Mouse (Mus musculus) forebrain, embryonic 10.5 days (tissue): ENCODE data around the gene Sh3kbp1. TPM values are rescaled to one million over a fixed set of nuclear protein-coding genes. Genes with fewer than 3 reads are reported as not detected.

Experiments
- DNase-seq: peaks from one replicate; pipeline ENCODE4 v3.0.0-alpha.2; 2017; ENCODE audit warnings: low spot score; ENCODE audit errors: extremely low spot score
- H3K27ac ChIP-seq: fragments of 300-500 bp; sonication (generic); 2 replicates; pipeline ENCODE4 v1.5.1; 2016; ENCODE audit warnings: mild to moderate bottlenecking
- H3K27me3 ChIP-seq: fragments of 300-500 bp; sonication (generic); 2 replicates; pipeline ENCODE4 v1.6.1; 2016; ENCODE audit warnings: mild to moderate bottlenecking; ENCODE audit not compliant: poor library complexity, severe bottlenecking
- H3K36me3 ChIP-seq: fragments of 300-500 bp; sonication (generic); replicated peaks from 2 replicates; pipeline ENCODE4 v1.6.1; 2016; ENCODE audit warnings: mild to moderate bottlenecking, moderate library complexity
- H3K4me1 ChIP-seq: fragments of 300-500 bp; sonication (generic); 2 replicates; pipeline ENCODE4 v1.6.1; 2016
- H3K4me3 ChIP-seq: fragments of 300-500 bp; sonication (generic); 2 replicates; pipeline ENCODE4 v1.5.1; 2016; ENCODE audit warnings: mild to moderate bottlenecking, moderate library complexity
- H3K9me3 ChIP-seq: fragments of 300-500 bp; sonication (generic); 2 replicates; pipeline ENCODE4 v1.6.1; 2016; ENCODE audit warnings: mild to moderate bottlenecking, moderate library complexity
- WGBS: fragments of 180-500 bp; shearing (Covaris S2); methylation state at CpG from one replicate; pipeline ENCODE4 v1.1.7; 2016; 5-methylcytosine and 5-hydroxymethylcytosine counted together
- polyA plus RNA-seq: library from polyadenylated mRNA; unstranded; fragments of >200 nt; fragmentation: Nextera tagmentation; extraction: Ambion mirVana; gene quantifications from 2 replicates; pipeline ENCODE4 v1.2.1, GENCODE M21; 2016

Sh3kbp1 gene
- polyA plus RNA-seq, 1 experiment from 2014 or later: 16.5 TPM

DNA sequence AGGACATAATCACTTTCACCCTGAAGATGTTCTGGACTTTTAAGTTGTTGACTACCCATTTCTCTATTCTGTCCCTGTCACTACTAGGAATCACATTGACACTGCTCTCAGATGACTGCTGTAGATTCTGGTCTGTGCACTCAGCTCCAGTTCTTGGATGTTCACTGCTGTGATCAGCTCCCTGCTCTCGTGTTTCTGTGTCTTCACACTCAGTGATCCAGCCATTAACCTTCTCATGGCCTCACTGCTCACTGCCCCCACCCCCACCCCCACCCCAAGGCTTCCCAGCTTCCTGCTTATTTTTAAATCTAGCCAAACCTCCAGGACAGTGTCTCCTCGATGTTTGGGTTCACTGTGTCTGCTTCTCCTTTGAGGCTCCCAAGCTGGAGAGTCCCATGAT, 271.0 kb downstream of the Sh3kbp1 start:
- no peaks in the 10 kb centered on the region for H3K9me3 ChIP-seq
- H3K4me3 ChIP-seq: no peak overlapping the region
- WGBS: 65% methylated on average over 2 of the region's 2 CpGs
- no peaks in the 10 kb centered on the region for H3K36me3 ChIP-seq
- DNase-seq: no peak
- no peaks in the 10 kb centered on the region for H3K4me1 ChIP-seq
- H3K27ac ChIP-seq: no peak overlapping the region
- H3K27me3 ChIP-seq: peaks cover 90% of the 10 kb centered on the region

GRCm38 (mm10) chrX:159899121-159899520, 272.0 kb downstream of the Sh3kbp1 start:
- no peak overlapping the region for H3K4me3 ChIP-seq
- DNase-seq: no peak
- H3K27ac ChIP-seq: no peak overlapping the region
- H3K4me1 ChIP-seq: no peaks in the 10 kb centered on the region
- no peaks in the 10 kb centered on the region for H3K9me3 ChIP-seq
- H3K27me3 ChIP-seq: peaks cover 99% of the 10 kb centered on the region
- H3K36me3 ChIP-seq: no peaks in the 10 kb centered on the region
- 88% methylated on average over 2 of the region's 2 CpGs for WGBS

GRCm38 (mm10) chrX:159903421-159903820, 276.3 kb downstream of the Sh3kbp1 start:
- no peak overlapping the region for H3K4me3 ChIP-seq
- no peaks in the 10 kb centered on the region for H3K9me3 ChIP-seq
- WGBS: 83% methylated on average over 3 of the region's 3 CpGs
- H3K4me1 ChIP-seq: no peaks in the 10 kb centered on the region
- no peaks in the 10 kb centered on the region for H3K36me3 ChIP-seq
- H3K27me3 ChIP-seq: peaks cover 99% of the 10 kb centered on the region
- no peak for DNase-seq
- no peak overlapping the region for H3K27ac ChIP-seq

- 84% methylated on average over 1 of the region's 1 CpGs for WGBS
- H3K27ac ChIP-seq: no peak overlapping the region
- no peaks in the 10 kb centered on the region for H3K36me3 ChIP-seq
- no peaks in the 10 kb centered on the region for H3K9me3 ChIP-seq
- H3K27me3 ChIP-seq: peaks cover 99% of the 10 kb centered on the region
- no peaks in the 10 kb centered on the region for H3K4me1 ChIP-seq
- no peak overlapping the region for H3K4me3 ChIP-seq
- no peak for DNase-seq
These were observed 280.6 kb downstream of the Sh3kbp1 start for GRCm38 (mm10) chrX:159907703-159908102.

DNA sequence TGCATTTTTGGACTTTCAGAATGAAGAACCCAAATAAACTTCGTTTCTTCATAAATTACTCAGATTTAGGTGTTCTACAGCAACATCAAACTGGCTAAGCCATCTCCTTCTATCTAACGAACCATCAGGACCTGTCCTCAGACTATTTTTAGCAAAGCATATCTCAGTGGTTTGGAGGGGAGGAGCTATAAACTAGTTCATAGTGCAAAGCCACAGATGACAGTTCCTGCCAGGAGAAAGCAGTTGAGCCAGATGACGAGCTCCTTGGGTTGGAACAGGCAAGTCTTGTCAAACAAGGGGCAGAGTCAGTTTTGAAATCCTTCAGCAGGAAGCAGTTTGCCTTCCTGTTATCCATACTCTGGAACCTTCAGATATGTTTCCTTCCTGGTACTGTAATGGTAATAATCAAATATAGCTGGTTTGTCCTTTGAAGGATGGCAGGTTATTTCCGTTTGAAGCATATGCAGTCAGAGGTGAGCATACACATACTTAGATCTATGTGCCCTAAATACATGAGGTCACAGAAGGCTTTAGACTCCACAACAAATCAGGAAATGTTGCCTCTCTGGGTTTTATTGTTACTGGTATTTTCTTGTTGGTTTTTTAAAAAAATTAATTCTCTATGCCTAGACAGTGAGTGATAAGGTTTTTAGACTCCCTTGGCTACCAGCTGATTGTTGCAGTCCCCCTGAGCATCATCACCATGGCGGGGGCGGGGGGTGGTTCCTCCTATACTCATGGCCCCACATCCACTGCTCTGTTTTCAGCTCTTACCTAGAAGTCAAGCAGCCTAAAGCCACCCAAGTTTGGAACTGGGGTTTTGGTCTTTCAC, 282.6 kb downstream of the Sh3kbp1 start:
- no peak for DNase-seq
- Histone ChIP-seq H3K9me3 (no peaks in the 10 kb centered on the region), H3K27ac (no peak overlapping the region), H3K27me3 (peaks cover 96% of the 10 kb centered on the region), H3K4me3 (no peak overlapping the region), H3K36me3 (no peaks in the 10 kb centered on the region), H3K4me1 (no peaks in the 10 kb centered on the region)
- 84% methylated on average over 6 of the region's 6 CpGs for whole genome bisulfite sequencing

- 83% methylated on average over 3 of the region's 3 CpGs for WGBS
- no peaks in the 10 kb centered on the region for H3K36me3 ChIP-seq
- H3K27ac ChIP-seq: no peak overlapping the region
- no peak overlapping the region for H3K4me3 ChIP-seq
- H3K4me1 ChIP-seq: no peaks in the 10 kb centered on the region
- peaks cover 91% of the 10 kb centered on the region for H3K27me3 ChIP-seq
- no peaks in the 10 kb centered on the region for H3K9me3 ChIP-seq
- DNase-seq: no peak
These were observed 283.5 kb downstream of the Sh3kbp1 start for GRCm38 (mm10) chrX:159910600-159910999.

DNA sequence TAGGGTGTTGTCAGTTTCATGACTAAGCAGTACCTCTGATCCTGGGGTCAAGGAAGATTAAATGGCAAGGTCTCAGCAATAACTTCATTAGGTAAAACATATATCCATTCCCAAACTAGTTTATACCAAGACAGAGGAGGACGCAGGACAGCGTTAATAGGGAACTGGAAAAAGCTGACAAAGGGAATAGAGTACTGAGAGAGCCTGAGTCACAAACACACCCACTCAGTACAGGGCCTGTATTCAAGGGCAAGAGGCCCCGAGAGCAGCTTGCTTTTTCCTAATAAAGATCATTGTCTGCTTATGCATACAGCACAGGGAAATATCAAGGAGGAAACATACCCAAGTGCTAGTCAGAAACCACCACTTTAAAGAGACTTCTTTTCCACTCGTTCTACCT, 284.5 kb downstream of the Sh3kbp1 start:
- H3K27me3 ChIP-seq: peaks cover 90% of the 10 kb centered on the region
- H3K4me3 ChIP-seq: no peak overlapping the region
- H3K36me3 ChIP-seq: no peaks in the 10 kb centered on the region
- H3K9me3 ChIP-seq: no peaks in the 10 kb centered on the region
- no peak for DNase-seq
- no peak overlapping the region for H3K27ac ChIP-seq
- H3K4me1 ChIP-seq: no peaks in the 10 kb centered on the region
- WGBS: 89% methylated on average over 4 of the region's 4 CpGs

GRCm38 (mm10) chrX:159912061-159912460, 285.0 kb downstream of the Sh3kbp1 start:
- Histone ChIP-seq H3K27ac (no peak overlapping the region), H3K36me3 (no peaks in the 10 kb centered on the region), H3K4me3 (no peak overlapping the region), H3K4me1 (no peaks in the 10 kb centered on the region), H3K27me3 (peaks cover 89% of the 10 kb centered on the region), H3K9me3 (no peaks in the 10 kb centered on the region)
- 88% methylated on average over 3 of the region's 3 CpGs for whole genome bisulfite sequencing
- no peak for DNase-seq

GRCm38 (mm10) chrX:159913489-159913888, 286.4 kb downstream of the Sh3kbp1 start:
- 48% methylated on average over 3 of the region's 3 CpGs for WGBS
- Histone ChIP-seq H3K27me3 (peaks cover 90% of the 10 kb centered on the region), H3K4me1 (no peaks in the 10 kb centered on the region), H3K4me3 (no peak overlapping the region), H3K9me3 (no peaks in the 10 kb centered on the region), H3K27ac (no peak overlapping the region), H3K36me3 (no peaks in the 10 kb centered on the region)
- DNase-seq: no peak

- no peak overlapping the region for H3K27ac ChIP-seq
- WGBS: 82% methylated on average over 1 of the region's 1 CpGs
- H3K36me3 ChIP-seq: no peaks in the 10 kb centered on the region
- H3K4me1 ChIP-seq: no peaks in the 10 kb centered on the region
- H3K9me3 ChIP-seq: no peaks in the 10 kb centered on the region
- no peak for DNase-seq
- H3K4me3 ChIP-seq: no peak overlapping the region
- peaks cover 90% of the 10 kb centered on the region for H3K27me3 ChIP-seq
These were observed 288.1 kb downstream of the Sh3kbp1 start for GRCm38 (mm10) chrX:159915125-159915524.

- DNase-seq: no peak
- H3K27me3 ChIP-seq: peaks cover 98% of the 10 kb centered on the region
- 88% methylated on average over 6 of the region's 6 CpGs for WGBS
- H3K36me3 ChIP-seq: no peaks in the 10 kb centered on the region
- no peaks in the 10 kb centered on the region for H3K9me3 ChIP-seq
- no peak overlapping the region for H3K27ac ChIP-seq
- no peaks in the 10 kb centered on the region; the same call in 1 of the 2 replicates for H3K4me1 ChIP-seq
- no peak overlapping the region for H3K4me3 ChIP-seq
These were observed 297.7 kb downstream of the Sh3kbp1 start for GRCm38 (mm10) chrX:159924759-159925158.

DNA sequence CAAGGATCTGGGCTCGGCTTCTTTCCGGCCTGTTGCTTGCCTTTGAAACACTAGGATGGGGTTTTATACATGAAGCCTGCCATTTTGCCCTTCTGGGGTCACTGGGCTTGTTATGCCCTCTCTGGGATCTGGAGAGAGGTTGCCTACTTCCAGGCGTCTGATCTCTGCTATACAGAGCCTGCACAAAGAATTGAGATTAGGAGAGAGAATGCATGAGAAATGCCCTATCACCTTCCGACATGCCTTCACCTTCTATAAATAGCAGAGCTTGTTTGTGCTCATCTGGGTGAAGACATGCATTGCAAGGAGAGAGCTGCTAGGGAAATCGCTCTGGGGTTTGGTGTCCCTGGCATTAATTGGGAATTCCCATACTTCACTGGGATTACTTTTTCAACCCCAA, 301.1 kb downstream of the Sh3kbp1 start:
- WGBS: 66% methylated on average over 5 of the region's 5 CpGs
- Histone ChIP-seq H3K4me3 (no peak overlapping the region), H3K4me1 (no peaks in the 10 kb centered on the region; the same call in 1 of the 2 replicates), H3K36me3 (no peaks in the 10 kb centered on the region), H3K9me3 (no peaks in the 10 kb centered on the region), H3K27me3 (peaks cover 99% of the 10 kb centered on the region), H3K27ac (no peak overlapping the region)
- no peak for DNase-seq

DNA sequence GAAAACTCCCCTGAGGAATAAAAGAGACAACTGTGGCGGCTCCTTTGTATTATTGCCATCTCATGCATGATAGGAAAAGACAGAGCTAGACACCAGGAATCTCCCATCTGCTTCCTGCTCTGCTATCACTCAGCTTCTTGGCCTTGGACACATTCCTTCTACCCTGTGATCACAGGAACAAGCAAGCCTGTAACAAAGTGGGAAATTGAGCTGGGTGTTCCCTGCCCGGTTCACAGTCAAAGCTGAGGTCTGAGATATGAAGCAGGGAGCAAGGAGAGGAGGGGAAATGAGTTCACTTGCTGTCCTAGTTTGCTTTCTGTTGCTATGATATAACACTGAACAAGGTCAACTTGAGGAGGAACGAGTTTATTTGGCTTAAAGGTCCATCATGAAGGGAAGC, 301.8 kb downstream of the Sh3kbp1 start:
- Histone ChIP-seq H3K4me3 (no peak overlapping the region), H3K9me3 (no peaks in the 10 kb centered on the region), H3K36me3 (no peaks in the 10 kb centered on the region), H3K27me3 (peaks cover 99% of the 10 kb centered on the region), H3K4me1 (no peaks in the 10 kb centered on the region; the same call in 1 of the 2 replicates), H3K27ac (no peak overlapping the region)
- DNase-seq: no peak
- 84% methylated on average over 3 of the region's 3 CpGs for WGBS
